Mouse (Mus musculus) cerebellum, adult 2 months (tissue): ENCODE measurements at regions not wholly inside any gene's neighbourhood (a gene's known extent, or its start where the extent isn't known, plus 50 kb on each side); places are given as distances from the start of the nearest gene placed in this dataset.

Experiments
- CTCF ChIP-seq: fragments of 200-500 bp; IDR thresholded peaks from 2 replicates; pipeline ENCODE4 v1.5.1; 2011; ENCODE audit warnings: low read depth, mild to moderate bottlenecking, control low read depth, low read length, moderate library complexity, borderline replicate concordance; ENCODE audit not compliant: insufficient read depth
- POLR2A ChIP-seq: fragments of 200-500 bp; IDR thresholded peaks from 2 replicates; pipeline ENCODE4 v1.6.1; 2011; ENCODE audit warnings: low read length, control low read depth, borderline replicate concordance; ENCODE audit not compliant: insufficient read depth

DNA sequence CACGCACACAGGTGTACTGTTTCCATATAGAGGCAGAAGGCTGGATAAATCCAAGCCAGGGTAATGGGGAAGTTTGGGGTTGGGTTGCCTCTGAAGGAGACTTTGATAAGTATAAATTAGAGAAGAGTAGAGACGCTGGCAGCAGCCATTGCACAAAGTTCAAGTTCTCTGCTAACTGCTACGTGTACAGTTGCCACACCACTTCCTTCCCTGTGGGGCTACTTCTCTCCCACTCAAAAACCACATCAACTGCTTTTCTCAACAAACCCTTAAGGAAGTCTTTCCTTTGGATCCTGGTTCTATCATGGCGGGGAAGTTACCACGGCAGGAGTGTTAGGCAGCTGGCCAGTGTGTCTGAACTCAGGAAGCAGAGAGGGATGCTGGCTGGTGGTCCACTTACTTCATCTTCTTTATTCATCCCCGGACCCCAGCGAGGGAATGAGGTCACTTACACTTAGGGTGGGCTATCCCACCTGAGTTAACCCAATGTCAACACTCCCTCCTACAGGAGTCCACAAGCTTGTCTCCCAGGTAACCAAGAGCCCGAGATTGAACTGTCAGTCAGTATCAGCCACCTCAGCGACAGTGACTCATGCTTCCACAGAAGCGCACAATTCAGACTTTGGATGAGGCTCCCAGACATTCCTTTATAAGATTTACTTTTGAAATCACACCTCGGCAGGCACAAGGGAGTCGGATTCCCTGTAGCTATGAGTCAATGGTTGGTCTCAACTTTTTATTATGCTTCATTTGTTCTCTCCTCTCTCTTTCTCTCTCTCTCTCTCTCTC, 84.3 kb downstream of the Rassf10 start:
- TF ChIP-seq CTCF (no peak), POLR2A (no peak)
